Mouse (Mus musculus) embryonic fibroblast, embryonic 13.5 days (primary cell): ENCODE measurements around the gene Clybl.

Source experiments
- CTCF ChIP-seq: IDR thresholded peaks from 2 replicates; pipeline ENCODE4 v1.5.1; 2011; ENCODE audit warnings: mild to moderate bottlenecking, control low read depth, low read length, moderate library complexity, borderline replicate concordance; ENCODE audit not compliant: insufficient read depth
- POLR2A ChIP-seq: IDR thresholded peaks from 2 replicates; pipeline ENCODE4 v1.6.1; 2011; ENCODE audit warnings: low read depth, mild to moderate bottlenecking, control low read depth, low read length, moderate library complexity

- TF ChIP-seq POLR2A: no peak
- TF ChIP-seq CTCF: no peak
Observed at GRCm38 (mm10) chr14:122427654-122428053, 246.2 kb downstream of the Clybl start.
